Mouse (Mus musculus): ENCODE measurements around the gene Tns1.

DNA sequence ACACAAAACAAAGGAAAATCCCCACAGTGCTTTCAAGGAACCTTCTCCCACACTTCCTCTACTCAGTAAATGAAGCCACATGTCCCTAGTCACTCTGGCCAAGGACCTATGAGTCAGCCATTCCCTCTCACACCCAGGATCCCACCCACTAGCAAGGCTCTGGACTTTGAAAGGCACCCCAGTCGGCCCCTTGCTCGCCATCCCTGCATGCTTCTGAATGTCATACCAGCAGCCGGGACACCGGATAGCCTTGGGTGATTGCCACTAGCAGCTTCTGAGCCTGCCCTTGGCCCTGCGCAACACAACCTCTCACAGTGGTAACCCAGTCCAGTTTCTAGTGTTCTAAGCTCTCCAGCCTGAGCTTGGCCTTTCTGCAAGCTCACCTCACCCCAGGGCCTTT is 58.2 kb downstream of the Tns1 start:
- TF ChIP-seq CTCF (IDR thresholded peaks at IDR 0.05; ENCODE audit: control insufficient read depth, insufficient read depth, insufficient read length) (no peak), MAX (IDR thresholded peaks at IDR 0.05) (peak; percentile 57)

Measured in C2C12 (cell line).